Mouse (Mus musculus) lung, adult 18-20 months (tissue): Measurements from ENCODE around the gene Slc44a2.
"Not testable (repeated sequence)": the region's sequence is repeated elsewhere in the genome, so short reads cannot be mapped to it uniquely, and the experiment has no call there.

Experiments
- DNase-seq, 2 experiments: peaks; one replicate each; pipeline ENCODE4 v3.0.0; 2022; ENCODE audit warnings: mixed read lengths in 2 of 2

The Slc44a2 gene

DNA sequence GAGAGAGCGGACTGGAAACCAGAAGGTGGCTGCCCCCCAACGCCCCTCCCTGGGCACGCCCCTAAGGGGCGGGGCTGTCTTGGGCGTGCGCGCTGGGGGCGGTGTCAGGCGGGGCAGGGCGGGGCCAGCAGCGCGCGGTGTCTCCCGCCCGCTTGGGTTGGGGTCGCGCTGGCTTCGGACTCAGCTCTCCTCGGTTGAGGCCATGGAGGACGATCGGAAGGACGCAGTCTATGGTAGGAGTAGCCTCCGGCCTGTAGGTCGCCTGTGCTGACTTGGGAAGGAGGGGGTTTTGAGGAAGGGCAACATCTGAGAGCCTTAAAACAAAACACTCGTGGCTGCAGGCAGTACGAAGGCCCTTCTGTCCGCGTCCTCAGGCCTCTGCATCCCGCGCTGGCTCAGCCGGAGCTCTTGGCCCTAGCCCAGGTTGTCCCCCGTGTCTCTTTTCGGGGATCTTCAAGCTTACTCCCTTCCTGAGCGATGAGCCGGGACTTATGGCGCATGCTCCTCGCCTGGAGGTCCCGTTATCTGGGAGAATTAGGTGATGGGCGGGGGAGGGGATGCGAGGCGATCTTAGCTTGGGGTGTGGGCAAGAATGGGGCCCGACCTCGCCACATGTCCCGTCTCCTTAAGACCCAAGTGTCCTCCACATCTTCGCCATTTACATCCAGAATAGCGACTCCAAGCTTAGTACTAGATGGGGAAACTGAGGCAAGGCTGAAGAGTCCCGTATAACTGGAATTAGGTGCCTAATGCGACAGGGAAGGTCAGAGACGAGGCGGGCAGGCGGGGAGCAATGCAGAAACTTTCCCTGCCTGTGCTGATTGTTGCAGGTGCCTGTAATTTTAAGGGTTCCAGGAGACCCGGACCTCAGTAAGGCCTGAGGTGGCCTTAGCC, at the start of gene Slc44a2:
TSS of gene Slc44a2 (plus strand) at position 80 of the 894 bp plus-strand sequence.
- peak; percentile 83 to 88 for DNase-seq

DNA sequence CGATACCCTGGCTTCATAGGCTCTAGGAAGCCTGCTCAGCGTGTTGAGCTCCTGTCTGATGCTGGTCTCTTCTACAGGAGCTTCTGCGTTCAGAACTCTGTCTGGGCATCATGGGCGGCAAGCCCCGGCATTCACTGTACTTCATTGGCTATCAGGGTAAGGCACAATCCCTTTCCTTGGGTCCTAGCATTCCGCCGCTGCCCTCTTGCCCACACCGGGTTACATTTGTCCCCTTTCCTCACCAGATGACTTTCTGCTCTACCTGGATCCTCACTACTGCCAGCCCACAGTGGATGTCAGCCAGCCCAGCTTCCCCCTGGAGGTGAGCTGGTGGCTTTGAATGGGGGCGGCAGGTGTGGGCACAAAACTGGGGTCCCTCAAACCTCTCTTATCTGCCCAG, 48.1 kb upstream of the Slc44a2 start:
- DNase-seq = no peak

DNA sequence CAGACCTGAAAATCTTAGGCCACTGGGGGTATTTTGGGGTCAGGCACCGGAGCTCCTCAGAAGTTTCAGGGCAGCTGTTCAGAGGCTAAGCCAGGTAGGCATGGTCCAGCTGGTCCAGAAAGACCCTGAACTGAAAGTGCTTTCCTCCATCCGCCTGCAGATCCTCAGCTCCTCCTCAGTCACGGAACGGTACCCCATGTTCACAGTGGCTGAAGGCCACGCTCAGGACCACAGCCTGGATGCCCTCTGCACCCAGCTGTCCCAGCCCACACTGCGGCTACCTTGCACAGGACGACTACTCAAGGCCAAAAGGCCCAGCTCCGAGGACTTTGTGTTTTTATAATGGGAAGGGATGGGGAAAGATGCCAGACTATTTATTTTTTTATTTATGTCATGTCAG, 47.4 kb upstream of the Slc44a2 start:
- DNase-seq = no peak

DNA sequence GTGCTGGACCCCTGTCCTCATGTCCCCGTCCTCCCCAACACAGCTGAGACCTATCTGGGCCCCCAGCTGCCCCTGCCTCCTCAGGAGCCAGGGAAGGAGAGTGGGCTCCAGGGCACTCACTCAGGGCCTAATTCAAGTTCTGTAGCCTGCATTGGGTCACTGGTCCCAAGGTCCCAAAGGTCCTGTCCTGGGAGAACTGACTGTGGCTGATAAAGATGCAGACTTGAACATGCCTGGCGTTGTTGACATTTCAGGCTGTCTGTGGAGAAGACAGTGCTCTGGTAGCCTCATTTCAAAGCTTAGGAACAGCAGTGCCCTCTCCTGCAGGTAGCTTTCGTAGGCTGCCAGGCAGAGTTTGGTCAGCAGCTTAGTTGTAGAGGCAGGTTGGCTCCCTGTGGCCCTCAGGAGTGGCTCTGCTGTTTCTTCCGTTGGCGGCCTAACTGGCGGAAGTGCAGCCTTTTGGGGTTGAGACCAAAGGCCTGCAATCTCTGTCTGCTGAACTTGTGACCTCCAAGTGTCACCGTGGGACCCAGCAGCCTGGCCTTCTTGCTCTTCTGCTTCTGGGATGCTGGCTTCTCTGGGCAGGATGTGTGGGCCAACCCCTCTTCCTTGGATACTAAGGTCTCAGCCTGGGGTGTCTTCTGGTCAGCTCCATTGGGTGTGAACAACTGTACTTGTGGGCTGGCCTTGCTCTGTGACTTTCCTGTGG, 46.8 kb upstream of the Slc44a2 start:
- peak; percentile 30 to 47 for DNase-seq

DNA sequence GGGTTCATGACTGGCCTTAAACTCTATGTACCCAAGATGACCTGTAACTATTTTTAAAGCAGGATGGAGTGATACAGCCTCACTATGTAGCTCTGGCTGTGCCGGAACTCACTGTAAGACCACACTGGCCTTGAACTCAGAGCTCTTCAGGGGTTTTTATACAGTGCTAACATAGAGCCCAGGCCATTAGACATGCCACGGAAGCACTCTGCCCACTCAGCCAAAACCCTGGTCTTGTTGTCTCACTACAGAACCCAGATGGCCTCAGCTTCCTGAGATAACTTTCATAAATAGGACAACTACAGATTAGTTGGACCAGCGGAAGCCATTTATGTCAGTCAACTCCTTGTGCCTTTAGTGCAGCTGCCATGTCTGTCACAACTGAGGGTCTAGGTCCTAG, 46.2 kb upstream of the Slc44a2 start:
- no peak for DNase-seq

DNA sequence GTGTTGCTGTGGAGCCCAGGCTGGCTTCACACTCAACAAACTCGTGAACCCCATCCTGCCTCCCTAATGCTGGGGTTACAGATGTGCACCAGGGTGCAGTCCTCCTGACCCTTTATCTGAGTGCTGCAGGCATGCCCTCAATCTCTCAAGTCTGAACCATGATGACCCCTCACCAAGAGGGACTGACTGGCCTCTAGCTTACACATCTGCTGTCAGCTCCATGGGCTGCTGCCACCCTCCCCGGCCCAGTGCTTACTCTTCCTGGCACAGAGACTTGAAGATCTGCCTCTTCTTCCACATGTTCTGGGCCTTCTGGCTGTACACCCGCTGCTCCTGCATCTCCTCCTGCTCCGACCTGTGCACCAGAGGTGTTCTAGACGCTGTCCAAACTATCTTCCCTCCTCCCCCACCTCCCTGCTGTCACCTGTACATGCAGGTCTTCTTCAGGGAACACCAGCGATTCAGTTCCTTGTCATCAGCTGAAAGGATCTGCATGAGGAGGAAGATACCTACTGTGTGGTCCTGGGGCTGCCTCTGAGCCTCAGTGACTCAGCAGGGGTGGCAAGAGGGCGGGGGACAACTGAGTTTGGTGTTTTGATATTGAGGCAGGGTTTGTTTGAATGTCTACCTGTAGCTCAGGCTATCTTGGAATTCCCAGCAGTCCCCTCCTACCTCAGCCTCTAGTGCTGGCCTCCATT, 45.3 kb upstream of the Slc44a2 start:
- no peak for DNase-seq

DNA sequence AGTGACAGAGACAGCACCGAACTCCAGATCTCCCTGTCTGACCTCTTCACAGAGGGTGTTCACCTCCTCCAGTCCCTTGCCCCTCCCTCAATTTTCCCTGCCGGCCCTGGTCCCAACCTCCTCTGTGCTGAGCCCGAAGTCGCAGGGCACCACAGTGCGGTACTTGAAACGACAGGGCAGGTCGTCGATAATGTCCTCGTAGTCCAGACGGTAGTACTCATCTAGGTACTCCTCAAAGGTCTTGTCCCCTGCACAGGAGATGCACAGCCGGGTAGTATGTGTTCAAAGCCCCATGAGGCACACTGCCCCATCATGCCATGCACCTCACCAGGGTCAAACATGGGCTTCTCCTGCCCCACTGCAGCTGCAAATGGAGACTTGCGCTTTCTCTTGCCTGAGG, 44.8 kb upstream of the Slc44a2 start:
- DNase-seq = no peak

DNA sequence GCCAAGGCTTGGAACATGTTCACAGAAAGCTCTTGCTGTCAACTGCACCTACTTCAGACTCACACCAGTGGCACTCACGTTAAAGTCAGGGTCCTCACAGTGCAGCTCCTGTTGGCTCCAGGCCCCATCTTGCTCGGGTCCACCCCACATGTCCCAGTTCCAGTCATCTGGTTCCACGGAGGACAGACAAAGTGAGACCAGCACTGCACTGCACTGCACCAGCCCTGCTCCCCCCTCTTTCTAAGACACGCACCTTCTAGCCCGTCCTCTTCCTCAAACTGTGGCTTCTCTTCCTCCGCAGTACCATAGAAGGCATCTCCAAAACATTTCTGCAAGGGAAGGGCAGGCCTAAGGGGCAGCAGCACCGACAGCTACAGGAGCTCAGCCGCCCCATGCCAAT, 44.2 kb upstream of the Slc44a2 start:
- DNase-seq = no peak

DNA sequence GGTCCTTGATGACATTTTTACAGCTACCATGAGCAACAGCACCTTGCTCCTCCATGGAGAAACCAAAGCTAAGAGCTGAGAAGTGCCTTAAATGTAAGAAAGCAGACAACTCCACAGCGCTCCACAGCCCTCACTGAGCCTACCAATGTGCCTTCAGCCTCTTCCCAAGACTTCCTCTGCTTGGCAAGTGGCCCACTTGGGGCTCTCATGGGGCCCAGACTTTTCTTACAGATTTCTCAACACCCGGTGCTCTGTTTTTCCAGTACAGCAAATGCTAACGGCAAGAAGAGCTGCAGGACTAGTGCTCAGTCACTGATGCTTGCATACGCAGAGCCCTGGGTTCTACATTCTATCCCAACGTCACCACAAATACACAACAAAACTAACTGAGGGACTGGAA, 42.7 kb upstream of the Slc44a2 start:
- DNase-seq = no peak

DNA sequence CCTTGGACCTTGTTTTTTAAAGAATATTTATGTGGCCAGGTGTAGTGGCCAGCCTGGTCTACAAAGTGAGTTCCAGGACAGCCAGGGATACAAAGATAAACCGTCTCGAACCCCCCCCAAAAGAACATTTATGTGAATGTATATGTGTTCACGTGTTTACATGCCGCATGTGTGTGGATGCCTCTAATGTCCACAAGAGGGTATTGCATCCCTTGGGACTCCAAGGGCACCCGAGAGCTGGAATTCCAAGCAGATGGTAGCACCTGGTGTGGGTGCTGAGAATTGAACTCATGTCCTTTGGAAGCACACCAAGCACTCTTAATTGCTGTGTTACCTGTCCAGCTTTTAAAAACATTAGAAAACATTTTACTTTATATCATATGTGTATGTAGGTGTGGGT, 36.9 kb upstream of the Slc44a2 start:
- no peak for DNase-seq

DNA sequence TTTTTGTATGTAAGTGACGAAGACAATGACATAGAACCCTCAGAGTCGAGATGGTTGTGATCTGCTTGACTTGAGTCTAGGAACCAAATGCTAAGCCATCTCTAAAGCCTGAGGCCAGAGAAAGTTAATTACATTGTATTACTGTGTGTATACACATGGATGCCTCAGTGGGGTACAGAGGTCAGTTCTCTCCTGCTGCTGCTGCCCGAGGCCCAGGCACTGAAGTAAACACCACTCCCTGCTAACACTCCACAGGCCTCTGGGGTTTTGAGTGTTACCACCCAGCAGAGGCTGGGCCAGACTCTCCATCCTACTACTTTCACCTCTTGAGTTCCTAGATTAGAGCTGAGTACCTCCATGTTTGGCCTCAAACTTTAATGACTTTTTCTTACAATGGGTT, 36.5 kb upstream of the Slc44a2 start:
- DNase-seq = no peak

DNA sequence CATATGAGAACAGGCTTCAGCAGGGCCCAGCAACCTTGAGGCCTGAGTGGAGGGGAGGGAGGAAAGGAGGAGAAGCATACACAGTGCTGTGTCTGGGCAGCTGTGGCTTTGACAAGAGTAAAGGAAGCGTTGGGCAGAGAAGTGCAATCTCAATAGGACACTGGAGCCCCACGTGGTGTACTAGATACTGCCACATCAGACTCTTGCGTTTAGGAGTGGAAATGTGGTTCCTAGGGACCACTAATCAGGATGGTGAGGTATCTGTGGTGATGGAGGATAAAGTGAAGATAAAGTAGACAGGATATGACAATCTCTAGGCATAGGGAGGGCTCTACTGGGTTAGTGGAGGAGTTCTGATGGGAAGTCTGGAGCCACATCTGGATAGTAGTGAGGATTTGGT, 33.7 kb upstream of the Slc44a2 start:
- DNase-seq = no peak

DNA sequence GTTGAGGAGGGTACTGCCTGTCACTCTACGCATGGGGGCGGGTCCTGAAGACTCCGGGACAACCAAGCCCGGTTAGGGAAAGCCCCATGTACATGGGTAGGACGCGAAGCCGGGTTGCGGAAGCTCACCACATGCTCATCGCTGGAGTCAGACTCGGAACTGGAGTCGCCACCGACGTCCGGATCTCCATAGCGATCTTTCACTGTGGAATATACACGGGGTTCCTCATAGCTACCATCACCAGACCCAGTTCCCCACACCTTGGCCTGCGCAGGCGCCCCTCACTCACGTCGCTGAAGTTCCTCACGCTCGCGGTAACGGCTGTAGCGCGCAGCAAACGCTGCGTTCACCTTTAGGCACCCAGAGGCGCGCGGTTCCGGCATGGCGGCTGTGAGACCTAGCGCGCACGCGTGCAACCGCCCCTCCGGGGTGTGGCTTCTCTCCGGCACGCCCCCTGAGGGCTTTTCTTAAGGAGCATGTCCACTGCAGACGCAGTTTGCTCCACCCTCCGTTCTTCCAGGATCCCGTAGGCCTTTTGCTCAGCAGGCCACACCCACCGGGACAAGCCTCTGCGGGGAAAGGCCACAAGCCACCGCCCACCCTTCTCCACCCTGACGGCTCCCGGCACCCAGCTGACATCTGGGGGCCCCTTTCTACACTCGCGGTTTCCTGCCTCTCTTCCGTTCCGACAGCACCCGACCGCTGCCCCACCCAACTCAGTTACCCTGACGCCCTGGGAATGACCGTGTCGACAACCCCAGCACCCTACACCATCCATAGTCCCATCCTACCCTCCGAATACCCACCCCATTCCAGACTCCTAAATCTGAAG, 32.7 kb upstream of the Slc44a2 start, which contains the start of gene Kri1:
TSS of gene Kri1 (minus strand) at position 399 of the 832 bp plus-strand sequence.
- DNase-seq = peak; percentile 99

DNA sequence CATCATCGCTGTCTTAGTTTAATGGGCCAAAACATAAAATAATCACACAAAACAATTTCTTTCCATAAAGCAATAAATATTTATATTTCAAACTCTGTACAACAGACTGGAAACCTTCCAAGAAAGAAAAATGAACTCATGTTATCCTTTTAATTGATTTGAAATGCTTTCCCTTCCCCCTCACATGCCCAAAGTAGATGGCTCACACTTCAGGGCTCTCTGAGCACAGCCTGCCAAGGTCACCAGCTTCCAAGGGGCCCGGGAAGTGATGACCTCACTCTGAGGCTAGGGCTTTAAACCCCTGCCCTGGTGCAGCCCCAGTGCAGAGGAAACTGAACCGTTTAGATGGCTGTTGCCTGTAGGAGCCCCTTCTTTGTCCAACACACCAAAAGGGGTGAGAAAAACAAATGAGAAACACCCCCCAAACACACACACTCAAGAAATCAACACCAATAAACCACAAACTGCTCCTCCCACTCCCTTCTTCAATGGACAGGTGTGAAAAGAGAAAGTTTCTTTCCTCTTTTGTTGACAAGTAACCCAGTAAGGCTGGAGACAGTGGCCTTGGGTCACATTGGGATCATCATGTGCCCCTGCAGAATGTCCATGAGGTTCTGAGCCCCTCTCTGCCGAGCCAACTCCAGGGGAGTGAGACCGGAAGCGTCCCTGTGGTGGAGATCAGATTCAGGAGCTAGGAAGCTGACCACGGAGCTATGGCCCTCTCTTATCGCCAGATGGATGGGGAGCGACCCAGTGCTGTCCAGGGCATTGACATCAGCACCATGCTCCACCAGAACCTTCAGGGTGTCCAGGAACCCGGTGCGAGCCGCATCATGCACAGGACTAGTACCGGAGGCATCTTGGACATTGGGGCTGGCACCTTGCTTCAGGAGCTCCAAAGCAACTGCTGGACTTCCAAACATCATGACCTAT, 31.8 kb upstream of the Slc44a2 start:
- peak; percentile 33 to 34 for DNase-seq

DNA sequence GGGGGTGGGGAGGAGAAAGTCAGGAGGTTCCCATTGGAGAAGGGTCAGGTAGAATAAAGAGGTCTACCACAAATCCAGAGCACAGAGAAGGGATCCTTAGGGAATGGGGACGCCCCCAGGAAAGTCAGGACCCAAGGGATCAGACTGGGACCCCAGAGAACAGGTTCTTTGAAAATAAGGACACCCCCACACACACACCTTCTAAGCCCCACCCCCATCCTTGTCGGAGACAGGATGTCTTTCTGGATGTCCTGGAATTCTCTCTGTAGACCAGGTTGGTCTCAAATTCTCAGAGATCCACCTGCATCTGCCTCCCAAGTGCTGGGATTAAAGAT, 31.2 kb upstream of the Slc44a2 start:
- DNase-seq = no peak

DNA sequence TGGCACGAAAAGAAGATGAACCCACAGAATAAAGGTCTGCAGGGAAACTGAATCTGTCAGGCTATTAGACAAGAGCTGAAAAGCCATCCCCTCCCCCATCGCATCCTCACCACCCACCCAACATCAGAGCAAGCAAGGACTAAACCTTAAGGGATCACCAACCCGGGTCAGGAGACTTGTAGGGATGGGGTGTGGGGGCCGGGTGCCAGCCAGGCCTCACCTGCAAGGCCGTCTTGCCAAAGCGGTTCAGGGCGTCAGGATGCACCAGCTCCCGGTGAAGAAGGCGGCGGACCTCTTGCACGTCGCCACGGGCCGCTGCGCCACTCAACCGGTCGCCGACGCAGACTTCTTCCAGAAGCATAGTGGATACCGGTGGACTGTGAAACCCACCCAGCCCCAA, 29.9 kb upstream of the Slc44a2 start:
- no peak for DNase-seq

DNA sequence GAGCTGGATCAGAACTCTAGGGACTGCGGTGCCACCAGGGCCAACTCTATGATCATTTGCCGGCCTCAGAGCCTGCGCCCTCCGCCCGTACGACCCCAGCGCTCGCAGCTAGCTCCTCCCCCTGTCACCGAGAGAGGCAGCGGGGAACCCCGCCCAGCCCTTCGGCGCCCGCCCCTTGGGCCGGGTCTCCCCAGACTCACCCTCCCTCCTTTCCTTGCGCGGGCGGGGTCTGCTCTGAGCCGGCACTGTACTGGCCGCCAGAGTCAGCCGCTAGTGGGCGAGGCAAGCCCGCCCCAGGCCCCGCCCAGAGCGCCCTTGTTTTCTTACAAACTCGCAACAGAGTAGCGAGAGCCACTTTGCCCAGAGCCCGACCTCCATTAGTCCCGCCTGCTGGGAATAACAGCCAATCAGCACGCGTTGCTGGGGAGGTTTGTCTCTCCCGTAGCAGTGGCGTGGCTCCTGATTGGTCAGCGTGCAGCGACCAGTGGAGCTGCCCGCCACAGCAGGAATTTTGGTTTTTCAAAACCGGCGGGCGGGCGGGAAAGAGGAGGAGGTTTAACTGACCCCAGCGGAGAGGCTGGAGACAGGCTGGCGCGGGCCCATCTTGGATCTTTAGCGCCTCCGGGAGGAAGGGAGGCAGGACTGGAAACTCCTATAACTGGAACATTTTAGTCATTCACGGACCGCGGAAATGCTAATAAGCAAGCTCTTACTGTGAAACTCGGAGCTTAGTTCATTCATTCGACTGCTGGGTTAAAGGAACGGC, 29.3 kb upstream of the Slc44a2 start, which contains the start of gene Cdkn2d:
TSS of gene Cdkn2d (minus strand) at position 386 of the 766 bp plus-strand sequence.
- peak; percentile 100 for DNase-seq

DNA sequence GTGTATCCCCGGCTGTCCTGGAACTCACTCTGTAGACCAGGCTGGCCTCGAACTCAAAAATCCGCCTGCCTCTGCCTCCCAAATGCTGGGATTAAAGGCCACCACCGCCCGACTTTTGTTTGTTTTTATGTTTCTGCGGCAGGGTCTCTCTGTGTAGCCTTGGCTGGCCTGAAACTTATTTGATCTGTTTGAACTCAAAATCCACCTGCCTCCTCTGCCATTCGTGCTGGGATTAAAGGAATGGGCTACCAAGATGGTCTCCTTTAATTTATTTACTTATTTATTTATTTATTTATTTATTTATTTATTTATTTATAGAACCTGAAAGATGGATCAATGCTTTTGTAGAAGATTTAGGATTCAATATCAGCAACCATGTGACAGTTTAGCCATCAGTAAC, 28.6 kb upstream of the Slc44a2 start:
- DNase-seq = not testable (repeated sequence)

DNA sequence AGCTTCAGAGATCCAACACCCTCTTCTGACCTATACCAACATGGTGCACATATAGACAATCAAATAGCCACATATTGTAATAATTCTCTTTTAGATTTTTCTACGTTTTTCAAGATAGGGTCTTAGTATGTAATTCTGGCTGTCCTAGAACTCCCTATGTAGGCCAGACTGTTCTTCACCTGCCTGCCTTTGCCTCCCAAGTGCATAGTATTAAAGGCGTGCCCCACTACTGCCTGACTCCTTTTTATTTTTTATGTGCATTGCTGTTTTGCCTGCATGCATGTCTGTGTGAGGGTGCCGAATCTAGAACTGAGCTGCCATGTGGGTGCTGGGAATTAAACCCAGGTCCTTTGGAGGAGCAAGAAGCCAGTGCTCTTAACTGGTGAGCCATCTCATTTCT, 28.2 kb upstream of the Slc44a2 start:
- no peak for DNase-seq

DNA sequence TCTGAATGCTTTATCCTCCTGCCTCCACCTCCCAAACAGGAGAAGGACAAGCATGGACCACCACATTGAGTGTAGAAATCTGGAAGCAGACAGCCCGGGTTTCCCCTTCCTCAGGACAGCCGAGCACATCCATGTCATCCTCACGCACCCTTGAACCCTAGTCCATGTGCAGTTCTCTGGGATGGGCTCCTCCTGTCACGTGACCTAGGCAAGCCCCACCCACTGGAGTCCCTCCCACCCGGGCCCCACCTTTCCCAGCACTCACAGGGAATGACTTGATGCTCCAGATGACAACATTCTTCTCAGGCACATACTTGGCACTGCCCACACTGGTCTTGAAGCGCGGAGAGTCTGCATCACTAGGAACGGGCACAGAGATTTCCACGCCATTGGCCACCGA, 21.5 kb upstream of the Slc44a2 start:
- no peak for DNase-seq

DNA sequence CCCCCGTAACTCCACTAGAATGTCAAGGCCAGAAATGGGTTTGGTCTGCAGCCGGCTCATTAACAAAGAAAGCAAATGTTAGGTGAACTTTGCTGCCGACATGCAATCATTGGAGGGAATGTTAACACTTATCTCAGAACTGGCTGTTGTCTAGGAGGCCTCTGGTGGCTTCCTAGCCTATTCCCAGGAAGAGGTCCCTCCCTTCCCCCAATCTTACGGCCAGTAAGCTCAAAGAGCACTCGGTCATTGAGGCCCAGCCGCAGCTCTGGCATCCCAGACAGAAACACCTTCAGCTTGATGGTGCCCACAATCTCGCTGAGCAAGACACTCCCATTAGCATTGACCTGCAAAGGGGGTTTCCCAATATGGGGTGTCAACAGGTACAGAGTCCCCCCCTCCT, 15.4 kb upstream of the Slc44a2 start:
- DNase-seq = no peak
